Mouse (Mus musculus) CD4-positive, CD25-positive, alpha-beta regulatory T cell, adult 2 months (primary cell): ENCODE data around the gene Lifr.

ENCODE experiments used
- DNase-seq: peaks from one replicate; pipeline ENCODE4 v3.0.0-alpha.2; 2012; ENCODE audit warnings: low read depth, low spot score

The Lifr gene

DNA sequence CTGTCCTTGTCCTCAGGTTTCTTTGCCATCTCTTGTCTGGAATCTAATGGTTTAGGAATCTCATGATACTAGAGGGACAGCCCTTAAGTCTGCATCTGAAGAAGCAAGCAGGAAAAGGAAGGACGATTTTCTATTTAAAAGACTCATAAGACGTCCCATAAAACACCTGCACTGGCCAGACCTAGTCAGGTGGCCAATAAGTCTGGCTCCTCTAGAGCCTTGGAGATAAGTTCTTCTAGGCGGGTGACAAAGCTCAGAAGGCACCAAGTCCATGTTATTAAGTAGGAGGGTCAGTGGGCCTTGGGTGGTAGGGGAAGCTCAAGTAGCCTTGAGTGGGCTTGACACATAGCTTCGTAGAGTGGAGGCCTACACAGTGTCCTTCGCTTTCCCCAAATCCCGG lies 67.2 kb downstream of the Lifr start:
- DNase-seq, result no peak

- no peak for DNase-seq
These were observed 69.5 kb downstream of the Lifr start for GRCm38 (mm10) chr15:7159869-7160268.

- no peak for DNase-seq
These were observed 69.9 kb downstream of the Lifr start for GRCm38 (mm10) chr15:7160321-7160720.

- DNase-seq, result no peak
These were observed 73.4 kb downstream of the Lifr start for GRCm38 (mm10) chr15:7163851-7164250.

DNA sequence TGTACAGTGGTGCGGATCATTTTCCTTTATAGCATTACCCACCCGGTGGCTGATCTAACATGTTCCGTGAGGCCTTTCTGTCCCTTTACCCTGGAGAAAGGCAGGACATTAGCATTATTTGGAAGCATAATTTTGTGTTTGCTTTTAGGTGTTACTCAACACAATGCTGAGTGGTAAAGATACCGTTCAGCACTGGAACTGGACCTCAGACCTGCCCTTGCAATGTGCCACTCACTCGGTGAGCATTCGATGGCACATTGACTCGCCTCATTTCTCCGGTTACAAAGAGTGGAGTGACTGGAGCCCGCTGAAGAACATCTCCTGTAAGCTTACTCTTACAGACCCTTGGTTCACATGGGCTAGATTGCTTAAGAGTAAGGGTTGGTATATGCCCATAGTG lies 76.3 kb downstream of the Lifr start:
- no peak for DNase-seq

GRCm38 (mm10) chr15:7167238-7167905 lies 77.0 kb downstream of the Lifr start:
- DNase-seq, result no peak

DNA sequence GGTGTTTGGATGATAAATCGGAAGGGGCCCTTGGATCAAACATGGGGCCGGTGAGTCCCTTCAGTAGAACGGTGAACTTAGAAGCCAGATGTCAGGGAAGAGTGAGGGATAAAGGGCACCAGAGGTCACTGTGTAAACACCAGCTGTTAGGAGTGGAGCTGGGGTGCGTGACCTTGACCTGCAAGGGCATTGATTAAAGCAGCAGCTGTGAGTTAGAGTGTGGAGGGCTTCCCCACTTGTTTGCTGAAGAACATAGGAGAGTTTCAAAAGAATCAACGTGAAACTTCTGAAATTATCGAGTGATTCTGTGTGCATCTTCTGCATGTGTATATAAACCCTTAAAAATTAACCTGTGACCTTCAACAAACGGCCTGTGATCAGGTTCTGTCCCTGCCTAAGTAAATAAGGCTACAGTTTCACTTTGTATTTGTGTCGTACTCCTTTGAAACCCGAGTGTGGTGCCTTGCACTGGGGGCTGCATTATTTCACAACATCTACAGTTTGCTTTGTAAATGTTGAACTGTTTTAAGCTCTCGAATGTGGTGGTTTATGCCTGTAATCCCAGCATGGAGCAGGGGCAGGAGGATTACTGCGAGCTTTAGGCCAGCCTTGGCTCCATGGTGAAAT lies 77.6 kb downstream of the Lifr start:
- DNase-seq, result no peak

GRCm38 (mm10) chr15:7172875-7173274 lies 82.5 kb downstream of the Lifr start:
- DNase-seq, result no peak

- no peak for DNase-seq
These were observed 82.9 kb downstream of the Lifr start for GRCm38 (mm10) chr15:7173346-7173745.

- DNase-seq, result no peak
These were observed 83.4 kb downstream of the Lifr start for GRCm38 (mm10) chr15:7173776-7174175.

DNA sequence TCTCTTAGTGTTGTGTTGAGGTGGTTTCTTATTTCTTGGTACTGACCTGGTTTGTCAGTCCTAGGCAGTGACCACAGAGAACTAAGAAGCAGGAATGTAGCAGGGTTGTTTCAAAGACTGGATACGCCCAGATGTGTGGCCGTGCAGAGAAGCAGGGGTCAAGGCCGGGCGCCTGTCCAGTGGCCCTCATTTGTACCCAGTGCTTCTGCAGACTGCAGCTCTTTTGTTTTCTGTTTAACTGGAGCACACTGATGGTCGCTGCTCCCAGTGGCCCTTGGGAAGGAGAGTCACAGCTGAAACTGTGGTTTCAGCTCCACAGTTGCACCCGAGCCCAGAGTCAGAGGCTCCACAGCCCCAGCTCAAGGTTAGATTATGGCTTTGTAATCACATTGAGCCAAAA lies 90.2 kb downstream of the Lifr start:
- no peak for DNase-seq

- no peak for DNase-seq
These were observed 97.3 kb downstream of the Lifr start for GRCm38 (mm10) chr15:7187682-7188081.

DNA sequence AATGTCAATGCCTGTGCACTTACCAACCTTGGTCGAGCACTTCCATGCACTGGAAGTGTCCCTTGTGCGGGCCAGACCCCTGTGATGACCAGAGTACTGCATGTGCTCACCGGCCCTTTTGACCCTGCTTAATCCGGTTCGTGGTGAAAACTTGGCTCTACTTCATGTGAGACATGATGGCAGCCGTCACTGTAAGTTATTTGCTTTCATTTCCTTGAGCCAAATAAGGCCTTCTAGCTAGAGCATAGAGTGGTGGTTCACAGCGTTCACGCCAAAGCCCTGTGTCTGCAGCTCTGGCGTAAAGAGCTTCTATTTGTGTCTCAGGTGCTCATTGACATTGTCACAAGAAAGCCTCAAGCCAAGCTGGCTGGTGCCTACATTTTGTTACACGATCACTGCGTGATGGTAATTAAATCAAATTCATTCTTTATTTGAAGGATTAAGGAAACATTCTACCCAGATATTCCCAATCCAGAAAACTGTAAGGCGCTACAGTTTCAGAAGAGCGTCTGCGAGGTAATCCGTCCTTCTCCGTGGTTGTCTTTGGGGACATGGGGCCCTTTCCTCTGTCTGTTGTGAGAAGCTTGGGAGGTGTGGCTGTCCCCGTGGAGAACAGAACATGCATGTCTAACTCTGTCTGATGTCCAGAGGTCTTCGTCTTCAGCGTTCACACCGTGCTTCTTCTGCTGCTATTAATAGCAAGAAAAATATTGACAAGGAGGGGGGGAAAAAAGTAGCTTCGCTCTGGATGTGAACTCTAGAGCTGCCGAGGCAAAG lies 99.5 kb downstream of the Lifr start:
- no peak for DNase-seq

DNA sequence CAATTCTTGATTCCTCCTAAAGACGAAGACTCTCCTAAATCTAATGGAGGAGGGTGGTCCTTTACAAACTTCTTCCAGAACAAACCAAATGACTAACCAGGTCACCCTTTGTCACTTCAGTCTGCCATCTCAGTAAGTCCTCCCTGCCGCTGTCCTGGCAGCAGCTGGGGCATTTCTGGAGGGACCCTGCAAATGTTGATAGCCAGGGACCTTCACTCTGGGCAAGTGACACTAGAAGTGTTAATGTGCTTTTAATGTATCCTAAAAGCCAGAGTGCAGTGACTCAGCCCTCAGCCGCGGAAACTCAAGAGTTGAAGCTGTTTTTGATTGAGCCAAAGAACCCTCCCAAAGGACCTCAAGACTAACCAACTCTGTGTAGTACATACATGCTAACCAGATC lies 100.7 kb downstream of the Lifr start:
- no peak for DNase-seq

DNA sequence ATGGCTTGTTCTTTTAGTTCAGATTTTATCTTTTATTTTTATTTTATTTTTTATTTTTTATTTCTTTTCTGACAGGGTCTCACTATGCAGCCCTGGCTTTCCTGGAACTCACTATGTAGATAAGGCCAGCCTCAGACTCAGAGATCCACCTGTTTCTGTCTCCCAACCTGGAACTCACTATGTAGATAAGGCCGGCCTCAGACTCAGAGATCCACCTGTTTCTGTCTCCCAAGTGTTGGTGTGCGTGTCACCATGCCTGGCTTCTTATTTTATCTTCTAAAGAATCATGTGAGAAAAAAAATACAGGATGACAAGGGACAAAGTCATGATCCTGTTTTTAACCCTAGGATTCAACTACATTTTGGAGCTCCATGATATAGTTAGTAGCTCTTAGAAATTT lies 102.2 kb downstream of the Lifr start:
- no peak for DNase-seq

DNA sequence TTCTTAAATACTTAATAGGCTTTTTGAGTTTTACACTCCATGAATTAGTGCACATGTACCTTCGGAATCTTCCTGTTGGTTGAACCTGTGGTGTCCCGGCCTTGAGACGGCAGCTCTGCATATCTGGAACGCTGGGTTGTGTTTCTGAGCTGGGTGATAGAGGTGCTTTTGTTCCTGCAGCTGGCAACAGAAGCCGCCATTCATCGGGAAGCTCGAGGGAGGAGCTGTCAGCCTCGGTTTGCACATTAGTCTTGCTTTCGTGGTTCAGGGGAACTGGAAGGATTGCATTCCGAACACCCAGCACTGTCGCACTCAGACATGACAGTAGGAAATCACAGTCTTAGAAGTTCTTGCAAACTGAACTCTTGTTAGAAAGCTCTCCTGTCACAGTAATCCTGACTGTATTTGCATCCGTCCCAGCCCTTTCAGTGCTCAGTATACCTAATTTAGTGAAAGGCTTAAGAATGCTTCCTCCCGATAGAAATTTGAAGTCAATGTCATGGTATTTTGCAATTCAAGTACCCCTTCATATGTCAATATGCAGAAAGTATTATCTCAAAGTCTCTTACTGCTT lies 103.8 kb downstream of the Lifr start:
- no peak for DNase-seq

DNA sequence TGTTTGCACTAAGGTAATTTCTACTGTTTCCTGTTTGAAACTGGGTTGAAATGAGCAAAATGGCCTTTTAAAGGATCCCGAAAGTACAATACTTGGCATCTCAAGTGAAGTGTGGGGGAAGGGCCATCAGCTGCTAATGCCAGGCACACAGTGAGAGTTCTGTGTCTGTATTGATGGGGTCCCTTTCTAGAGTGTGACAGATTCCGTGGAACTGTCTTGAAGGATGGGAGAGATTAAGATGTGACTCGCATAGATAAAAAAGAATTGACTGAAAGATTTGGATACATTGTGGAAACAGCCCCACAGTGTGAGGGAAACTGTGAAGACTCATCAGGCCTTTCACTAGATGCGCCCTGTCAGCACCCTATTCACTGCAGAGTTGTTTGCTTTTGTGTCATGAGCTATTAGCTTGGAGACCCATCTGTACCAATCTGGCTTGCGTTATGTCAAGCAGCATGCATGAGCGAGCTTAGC lies 104.4 kb downstream of the Lifr start:
- DNase-seq, result no peak

DNA sequence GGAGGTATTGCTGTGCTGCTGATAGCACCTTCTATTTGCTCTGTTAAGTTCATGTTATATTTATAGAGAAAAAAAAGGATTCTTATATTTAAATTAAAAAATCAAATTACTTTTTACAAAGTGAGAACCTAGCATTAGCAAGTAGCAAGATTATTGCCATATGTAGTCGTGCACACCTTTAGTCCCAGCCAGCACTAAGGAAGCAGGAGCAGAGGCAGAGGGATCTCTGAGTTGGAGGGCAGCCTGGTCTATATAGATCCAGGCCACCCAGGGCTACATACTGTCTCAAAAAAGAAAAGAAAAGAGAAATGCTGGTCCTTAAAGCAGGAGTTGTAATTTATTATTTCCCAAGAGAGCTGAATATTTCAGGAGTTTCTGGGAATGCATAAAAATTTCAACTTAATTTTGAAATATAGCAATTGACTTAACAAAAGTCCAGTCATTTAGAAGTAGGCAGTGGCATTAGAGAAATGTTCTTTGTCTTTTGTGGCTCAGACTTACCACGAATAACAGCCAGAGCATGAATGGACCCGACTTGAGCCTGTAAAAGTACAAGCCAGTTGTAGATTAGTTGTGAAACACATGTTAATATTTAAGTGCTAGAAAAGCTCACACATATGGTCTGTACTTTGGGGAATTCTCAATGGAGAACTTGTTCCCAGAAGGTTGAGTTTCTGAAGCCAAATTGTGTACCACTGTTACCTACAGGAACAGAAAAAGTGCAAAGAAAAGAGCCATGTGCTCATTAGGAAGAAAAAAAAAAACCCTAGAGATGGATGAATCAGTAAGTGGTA lies 107.4 kb downstream of the Lifr start:
- DNase-seq, result no peak

DNA sequence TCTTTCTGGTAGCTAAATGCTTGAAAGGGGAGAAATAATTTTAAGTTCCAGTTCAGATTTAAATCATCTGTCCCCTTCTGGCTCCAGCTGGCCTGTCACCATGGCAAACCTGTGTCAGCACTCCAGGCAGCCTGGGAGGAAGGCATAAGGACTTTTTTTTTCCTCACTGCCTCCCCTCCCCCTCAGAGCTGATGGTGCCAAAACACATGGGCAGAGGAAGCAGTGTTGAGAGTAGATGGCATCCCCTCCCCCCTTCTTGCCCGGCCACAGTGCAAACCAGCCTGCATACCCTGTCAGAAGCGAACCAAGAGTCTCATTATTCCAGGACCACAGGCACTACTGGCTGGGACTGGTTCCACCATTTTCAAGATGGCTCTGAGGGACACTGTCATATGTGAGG lies 108.4 kb downstream of the Lifr start:
- DNase-seq, result no peak

DNA sequence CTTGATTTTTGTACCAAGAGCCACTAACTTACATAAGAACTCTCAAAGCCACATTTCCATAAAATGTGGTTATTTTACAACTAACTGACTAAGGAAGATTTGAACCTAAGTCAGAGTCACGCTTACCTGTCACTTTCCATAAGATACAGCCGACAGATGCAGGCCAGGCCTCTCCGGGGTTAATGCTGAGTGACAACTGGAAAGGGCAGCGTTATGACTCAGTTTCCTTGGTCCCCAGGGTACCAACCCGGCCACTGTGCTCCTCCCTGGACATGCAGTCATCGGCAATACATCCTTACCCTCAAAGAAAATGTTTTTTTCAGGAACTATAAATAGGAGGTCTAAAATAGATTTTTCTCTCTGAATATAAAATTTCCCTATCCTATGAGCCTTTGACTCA lies 109.9 kb downstream of the Lifr start:
- DNase-seq, result no peak
